Mouse (Mus musculus) liver, embryonic 16.5 days (tissue): ENCODE measurements around the gene Phf21b. TPM values are rescaled to one million over a fixed set of nuclear protein-coding genes. Genes with fewer than 3 reads are reported as not detected.
A peak's percentile ranks its signal among the peaks of the same experiment; 100 is the strongest.

Source experiments
- ATAC-seq: fragments of 200-750 bp; cut with Nextera tagmentation; 2 replicates; pipeline ENCODE4 v1.8.0; 2017; ENCODE audit warnings: low read depth, mild to moderate bottlenecking, moderate number of reproducible peaks, moderate library complexity
- H3K27ac ChIP-seq: fragments of 300-500 bp; sonication (generic); 2 replicates; pipeline ENCODE4 v1.5.1; 2014; ENCODE audit warnings: mild to moderate bottlenecking, low read length
- H3K27me3 ChIP-seq: fragments of 300-500 bp; sonication (generic); 2 replicates; pipeline ENCODE4 v1.6.1; 2014; ENCODE audit warnings: low read depth, low read length, mixed read lengths; ENCODE audit not compliant: control insufficient read depth, insufficient read depth
- H3K36me3 ChIP-seq: fragments of 300-500 bp; sonication (generic); 2 replicates; pipeline ENCODE4 v1.6.1; 2014; ENCODE audit warnings: mild to moderate bottlenecking; ENCODE audit not compliant: control insufficient read depth, insufficient read depth
- H3K4me1 ChIP-seq: fragments of 300-500 bp; sonication (generic); 2 replicates; pipeline ENCODE4 v1.6.1; 2014; ENCODE audit warnings: low read depth, low read length, mixed read lengths; ENCODE audit not compliant: control insufficient read depth
- H3K4me2 ChIP-seq: fragments of 300-500 bp; sonication (generic); 2 replicates; pipeline ENCODE4 v1.6.1; 2014; ENCODE audit warnings: low read depth, low read length, mixed read lengths
- H3K4me3 ChIP-seq: fragments of 300-500 bp; sonication (generic); 2 replicates; pipeline ENCODE4 v1.5.1; 2014; ENCODE audit warnings: low read depth, mild to moderate bottlenecking, low read length
- H3K9ac ChIP-seq: fragments of 300-500 bp; sonication (generic); 2 replicates; pipeline ENCODE4 v1.6.1; 2014; ENCODE audit warnings: low read depth, low read length
- H3K9me3 ChIP-seq: fragments of 300-500 bp; sonication (generic); replicated peaks from 2 replicates; pipeline ENCODE4 v1.6.1; 2016; ENCODE audit warnings: low read length; ENCODE audit not compliant: control insufficient read depth
- WGBS: fragments of 180-500 bp; shearing (Covaris S2); extraction: QIAGEN DNeasy Blood & Tissue Kit; methylation state at CpG from one replicate; pipeline ENCODE4 v1.1.7; 2014; ENCODE audit not compliant: insufficient replicate concordance; 5-methylcytosine and 5-hydroxymethylcytosine counted together
- polyA plus RNA-seq: library from polyadenylated mRNA; unstranded; fragments of >200 nt; fragmentation: Nextera tagmentation; extraction: Ambion mirVana; gene quantifications from 2 replicates; pipeline ENCODE4 v1.2.1, GENCODE M21; 2015

Gene Phf21b
- polyA plus RNA-seq, 1 experiment from 2014 or later, result not detected

- 8% methylated on average over 21 of the region's 22 CpGs for WGBS
Measured at GRCm38 (mm10) chr15:84756426-84756825, 99.4 kb downstream of the Phf21b start.

GRCm38 (mm10) chr15:84754987-84755386 is 100.9 kb downstream of the Phf21b start:
- no peak for ATAC-seq

More at GRCm38 (mm10) chr15:84756426-84756825, 99.4 kb downstream of the Phf21b start:
- Histone ChIP-seq H3K9me3 (no peaks in the 10 kb centered on the region), H3K4me2 (no peak overlapping the region), H3K9ac (no peak overlapping the region), H3K27me3 (peaks cover 4% of the 10 kb centered on the region), H3K27ac (no peak overlapping the region), H3K36me3 (no peaks in the 10 kb centered on the region), H3K4me3 (no peak overlapping the region), H3K4me1 (no peaks in the 10 kb centered on the region)
- ATAC-seq, result no peak

GRCm38 (mm10) chr15:84745831-84746230 is 110.0 kb downstream of the Phf21b start:
- no peak overlapping the region for H3K4me2 ChIP-seq
- no peak overlapping the region for H3K27ac ChIP-seq
- no peaks in the 10 kb centered on the region for H3K9me3 ChIP-seq
- no peak for ATAC-seq
- H3K4me1 ChIP-seq, result no peaks in the 10 kb centered on the region
- 44% methylated on average over 4 of the region's 4 CpGs for WGBS
- no peaks in the 10 kb centered on the region for H3K36me3 ChIP-seq
- no peaks in the 10 kb centered on the region for H3K27me3 ChIP-seq
- no peak overlapping the region for H3K4me3 ChIP-seq
- H3K9ac ChIP-seq, result no peak overlapping the region

More at GRCm38 (mm10) chr15:84754987-84755386, 100.9 kb downstream of the Phf21b start:
- H3K27me3 ChIP-seq, result peaks cover 4% of the 10 kb centered on the region
- no peaks in the 10 kb centered on the region for H3K4me1 ChIP-seq
- WGBS, result 11% methylated on average over 3 of the region's 3 CpGs
- no peak overlapping the region for H3K4me2 ChIP-seq
- no peak overlapping the region for H3K4me3 ChIP-seq
- H3K9ac ChIP-seq, result no peak overlapping the region
- no peak overlapping the region for H3K27ac ChIP-seq
- H3K36me3 ChIP-seq, result no peaks in the 10 kb centered on the region
- no peaks in the 10 kb centered on the region for H3K9me3 ChIP-seq

GRCm38 (mm10) chr15:84744308-84744707 is 111.5 kb downstream of the Phf21b start:
- no peaks in the 10 kb centered on the region for H3K4me1 ChIP-seq
- no peak overlapping the region for H3K4me3 ChIP-seq
- H3K27ac ChIP-seq, result no peak overlapping the region
- no peak; the same call in 1 of the 2 replicates for ATAC-seq
- no peaks in the 10 kb centered on the region for H3K36me3 ChIP-seq
- no peaks in the 10 kb centered on the region for H3K27me3 ChIP-seq
- H3K4me2 ChIP-seq, result no peak overlapping the region
- 11% methylated on average over 2 of the region's 2 CpGs for WGBS
- no peak overlapping the region for H3K9ac ChIP-seq
- no peaks in the 10 kb centered on the region for H3K9me3 ChIP-seq

GRCm38 (mm10) chr15:84743347-84743746 is 112.5 kb downstream of the Phf21b start:
- Histone ChIP-seq H3K27me3 (no peaks in the 10 kb centered on the region), H3K4me3 (no peak overlapping the region), H3K9me3 (no peaks in the 10 kb centered on the region), H3K27ac (no peak overlapping the region), H3K36me3 (no peaks in the 10 kb centered on the region), H3K4me1 (no peaks in the 10 kb centered on the region), H3K4me2 (no peak overlapping the region), H3K9ac (no peak overlapping the region)
- peak; percentile 59; the same call in 1 of the 2 replicates for ATAC-seq
- WGBS, result 4% methylated on average over 3 of the region's 3 CpGs

- Histone ChIP-seq H3K27ac (no peak overlapping the region), H3K4me3 (no peak overlapping the region), H3K36me3 (no peaks in the 10 kb centered on the region), H3K4me2 (no peak overlapping the region), H3K27me3 (no peaks in the 10 kb centered on the region), H3K9ac (no peak overlapping the region), H3K4me1 (no peaks in the 10 kb centered on the region), H3K9me3 (no peaks in the 10 kb centered on the region)
- no peak for ATAC-seq
- WGBS, result 45% methylated on average over 3 of the region's 3 CpGs
Measured at GRCm38 (mm10) chr15:84741573-84741972, 114.3 kb downstream of the Phf21b start.

GRCm38 (mm10) chr15:84738246-84738645 is 117.6 kb downstream of the Phf21b start:
- no peak overlapping the region for H3K4me2 ChIP-seq
- no peaks in the 10 kb centered on the region for H3K9me3 ChIP-seq
- H3K9ac ChIP-seq, result no peak overlapping the region
- no peak overlapping the region for H3K4me3 ChIP-seq
- no peak for ATAC-seq
- no peak overlapping the region for H3K27ac ChIP-seq
- no peaks in the 10 kb centered on the region for H3K4me1 ChIP-seq
- H3K36me3 ChIP-seq, result no peaks in the 10 kb centered on the region
- 68% methylated on average over 7 of the region's 7 CpGs for WGBS
- H3K27me3 ChIP-seq, result no peaks in the 10 kb centered on the region

- Histone ChIP-seq H3K4me3 (no peak overlapping the region), H3K36me3 (no peaks in the 10 kb centered on the region), H3K27ac (no peak overlapping the region), H3K9ac (no peak overlapping the region), H3K9me3 (no peaks in the 10 kb centered on the region), H3K4me1 (no peaks in the 10 kb centered on the region), H3K27me3 (no peaks in the 10 kb centered on the region), H3K4me2 (no peak overlapping the region)
- no peak for ATAC-seq
- whole genome bisulfite sequencing, result 12% methylated on average over 2 of the region's 4 CpGs
Measured at GRCm38 (mm10) chr15:84736994-84737346, 118.9 kb downstream of the Phf21b start.

- no peak overlapping the region for H3K4me2 ChIP-seq
- no peaks in the 10 kb centered on the region for H3K27me3 ChIP-seq
- no peaks in the 10 kb centered on the region for H3K36me3 ChIP-seq
- no peaks in the 10 kb centered on the region for H3K4me1 ChIP-seq
- H3K9me3 ChIP-seq, result no peaks in the 10 kb centered on the region
- no peak overlapping the region for H3K4me3 ChIP-seq
- 67% methylated on average over 11 of the region's 11 CpGs for WGBS
- no peak overlapping the region for H3K27ac ChIP-seq
- no peak overlapping the region for H3K9ac ChIP-seq
- ATAC-seq, result no peak
Measured at GRCm38 (mm10) chr15:84736346-84736993, 119.4 kb downstream of the Phf21b start.
